Mouse (Mus musculus) adipose tissue, adult 10 weeks (tissue): ENCODE data around the gene Gm9972. TPM values are rescaled to one million over a fixed set of nuclear protein-coding genes. Genes with fewer than 3 reads are reported as not detected.

Experiments
- polyA plus RNA-seq: library from polyadenylated mRNA; stranded (reverse); fragments of 350-450 nt; fragmentation: Illumina TruSeq; extraction: RNeasy Lipid Tissue Mini Kit (QIAGEN cat#74804); gene quantifications from one replicate; pipeline ENCODE4 v1.2.3, GENCODE M21; 2014; ENCODE audit warnings: low read depth, low replicate concordance

Gm9972 gene
- not detected for polyA plus RNA-seq

DNA sequence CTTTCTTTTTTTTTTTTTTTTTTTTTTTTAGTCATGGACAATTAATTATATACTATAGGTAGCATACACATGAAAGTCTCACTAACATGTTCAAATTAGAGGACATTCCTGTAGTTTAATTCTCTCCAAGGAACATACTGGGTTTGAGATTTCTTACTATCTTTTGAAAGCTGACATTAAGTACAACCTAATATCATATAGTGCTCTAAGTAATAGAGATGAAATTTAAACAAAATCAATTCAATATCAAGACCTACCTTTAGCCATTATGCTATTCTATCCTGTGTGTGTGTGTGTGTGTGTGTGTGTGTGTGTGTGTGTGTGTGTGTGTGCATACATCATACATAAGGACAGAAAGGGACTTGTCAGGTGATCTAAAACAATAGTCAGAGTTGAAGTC is at the start of gene Gm9972:
Gm9972 (plus strand) TSS at position 301 of the 400 bp plus-strand sequence.

Other genes starting within 250 kb of the Gm9972 start
- 61.7 TPM for gene Atp10b, start 114.1 kb downstream of the Gm9972 start, polyA plus RNA-seq